Mouse (Mus musculus) erythroblast, adult 5-6 weeks (primary cell): ENCODE data around the gene Ptma. TPM values are rescaled to one million over a fixed set of nuclear protein-coding genes. Genes with fewer than 3 reads are reported as not detected.
"Not testable (repeated sequence)": the region's sequence is repeated elsewhere in the genome, so short reads cannot be mapped to it uniquely, and the experiment has no call there.

ENCODE experiments used
- ATAC-seq: replicated peaks from 2 replicates; pipeline ENCODE4 v1.8.0; 2016; ENCODE audit warnings: moderate number of reproducible peaks, mild to moderate bottlenecking, moderate TSS enrichment, inconsistent platforms; ENCODE audit not compliant: poor library complexity, low FRiP score, severe bottlenecking
- total RNA-seq, 2 experiments: library from RNA; stranded (forward) in 1 of 2; stranded (reverse) in 1 of 2; fragments of 150-400 nt in 1 of 2; fragments of 200-764, 138-1000 nt in 1 of 2; gene quantifications; 2 replicates each; pipeline versions ENCODE4 v1.2.3 to v1.2.4; 2015 to 2017; ENCODE audit warnings: low replicate concordance in 2 of 2

The Ptma gene
- total RNA-seq (2015; ENCODE audit: low replicate concordance) (1,027 and 1,158 TPM in 2 replicates), total RNA-seq (2017; ENCODE audit: low replicate concordance) (910 and 1,101 TPM in 2 replicates)

DNA sequence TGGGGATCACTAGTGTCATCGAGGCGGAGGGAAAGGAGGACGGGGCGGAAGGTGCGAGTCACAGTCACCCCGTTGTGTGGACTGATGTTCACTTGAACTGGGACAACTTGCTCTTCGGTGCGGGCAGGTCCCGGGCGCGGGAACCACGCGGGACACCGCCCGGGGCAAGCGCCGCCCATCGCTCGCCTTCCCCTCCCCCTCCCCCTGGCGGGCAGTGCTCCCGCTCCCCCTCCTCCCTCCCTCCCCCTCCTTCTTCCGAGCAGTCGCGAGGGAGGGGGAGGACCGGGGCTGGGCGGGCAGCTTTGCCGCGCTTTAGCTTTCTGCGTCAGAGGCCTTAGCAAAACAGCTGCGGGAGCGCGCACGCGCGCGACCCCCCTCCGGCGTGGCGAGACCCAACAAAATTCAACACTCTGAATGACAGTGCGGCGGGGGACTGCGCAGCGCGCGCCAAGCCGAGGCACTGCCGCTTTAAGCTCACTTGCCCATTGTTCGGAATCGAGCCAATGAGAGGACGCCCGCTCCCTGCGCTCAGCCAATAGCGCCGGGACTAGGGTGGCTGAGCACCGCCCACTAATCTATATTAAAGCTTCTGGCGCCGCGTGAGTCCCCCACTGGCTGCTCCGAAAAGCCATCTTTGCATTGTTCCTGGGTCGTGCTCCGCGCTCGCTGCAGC, at the start of gene Ptma:
Gene Ptma, plus strand, starts transcription at position 611 of the 673 bp plus-strand sequence.
- ATAC-seq = peak; percentile 60

DNA sequence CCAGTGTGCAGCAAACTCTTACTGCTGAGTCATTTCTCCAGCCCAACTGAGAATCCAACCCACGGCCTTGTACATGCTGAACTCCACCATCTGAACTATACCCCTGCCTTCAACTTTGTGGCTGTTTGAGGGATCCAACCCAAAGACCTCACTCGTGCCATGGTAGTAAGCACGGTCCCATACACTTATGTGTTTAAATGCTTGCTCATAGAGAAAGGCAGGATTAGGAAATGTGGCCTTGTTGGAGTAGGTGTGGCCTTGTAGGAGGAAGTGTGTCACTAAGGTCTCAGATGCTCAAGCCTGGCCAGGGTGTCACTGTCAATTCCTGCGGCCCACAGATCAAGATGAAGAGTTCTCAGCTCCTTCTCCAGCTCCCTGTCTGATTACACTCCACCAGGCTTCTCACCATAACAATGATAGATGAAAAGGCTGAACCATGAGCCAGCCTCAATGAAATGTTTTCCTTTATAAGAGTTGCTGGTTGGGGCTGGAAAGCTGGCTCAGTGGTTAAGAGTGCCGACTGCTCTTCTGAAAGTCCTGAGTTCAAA, 48.7 kb upstream of the Ptma start:
- no peak for ATAC-seq

DNA sequence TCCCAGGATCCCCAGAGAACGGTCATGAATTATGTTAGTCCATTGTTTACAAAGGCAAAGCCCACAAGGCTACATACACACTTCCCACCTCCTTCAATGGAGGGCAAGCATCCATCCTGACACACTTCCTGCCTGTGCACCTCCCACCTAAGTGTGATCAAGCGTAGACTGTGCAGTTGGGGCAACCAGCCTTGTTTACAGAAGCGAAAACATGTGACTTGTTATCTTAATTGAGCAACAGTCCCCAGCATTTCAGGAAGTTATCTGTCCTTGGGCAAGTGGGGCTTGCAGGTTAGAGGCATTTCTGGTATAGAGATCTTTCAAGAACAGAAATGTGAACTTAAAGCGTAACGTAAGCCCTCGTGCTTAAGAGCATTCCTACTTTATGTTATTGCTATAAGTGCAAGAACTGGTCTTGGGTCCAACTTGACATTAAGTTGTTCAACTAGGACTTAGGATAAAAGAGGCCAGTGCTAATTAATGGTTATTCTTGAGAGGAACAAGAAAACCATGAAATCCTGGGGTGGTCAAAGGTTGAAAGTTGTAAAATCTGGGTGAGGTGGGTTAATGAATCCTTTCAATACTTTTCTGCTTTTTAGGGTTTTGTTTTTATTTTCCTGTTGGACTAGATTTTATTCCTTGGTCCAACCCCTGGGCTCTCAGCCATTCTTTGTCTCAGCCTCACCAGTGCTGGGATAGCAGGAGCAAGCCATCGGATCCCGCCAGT, 47.3 kb upstream of the Ptma start:
- peak; percentile 93 for ATAC-seq

DNA sequence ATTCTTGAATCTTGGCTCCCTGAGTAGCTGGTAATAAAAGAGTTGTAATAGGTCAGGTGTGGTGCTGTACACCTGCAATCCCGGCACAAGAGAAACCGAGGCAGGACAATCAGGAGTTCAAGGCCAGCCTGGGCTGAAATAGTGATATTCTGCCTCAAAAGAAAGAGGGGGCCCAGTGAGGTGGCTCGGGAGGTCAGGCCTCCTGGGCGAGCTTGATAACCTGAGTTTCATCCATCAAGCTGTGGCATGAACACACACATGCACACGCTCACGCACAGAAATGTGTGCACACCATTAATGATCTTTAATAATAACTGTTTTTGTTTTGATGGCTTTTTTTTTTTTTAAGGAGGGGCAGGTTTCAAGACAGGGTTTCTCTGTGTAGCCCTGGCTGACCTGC, 46.2 kb upstream of the Ptma start:
- 0 out of 2 replicates have a peak, but pooled peaks have one; percentile 20 for ATAC-seq

DNA sequence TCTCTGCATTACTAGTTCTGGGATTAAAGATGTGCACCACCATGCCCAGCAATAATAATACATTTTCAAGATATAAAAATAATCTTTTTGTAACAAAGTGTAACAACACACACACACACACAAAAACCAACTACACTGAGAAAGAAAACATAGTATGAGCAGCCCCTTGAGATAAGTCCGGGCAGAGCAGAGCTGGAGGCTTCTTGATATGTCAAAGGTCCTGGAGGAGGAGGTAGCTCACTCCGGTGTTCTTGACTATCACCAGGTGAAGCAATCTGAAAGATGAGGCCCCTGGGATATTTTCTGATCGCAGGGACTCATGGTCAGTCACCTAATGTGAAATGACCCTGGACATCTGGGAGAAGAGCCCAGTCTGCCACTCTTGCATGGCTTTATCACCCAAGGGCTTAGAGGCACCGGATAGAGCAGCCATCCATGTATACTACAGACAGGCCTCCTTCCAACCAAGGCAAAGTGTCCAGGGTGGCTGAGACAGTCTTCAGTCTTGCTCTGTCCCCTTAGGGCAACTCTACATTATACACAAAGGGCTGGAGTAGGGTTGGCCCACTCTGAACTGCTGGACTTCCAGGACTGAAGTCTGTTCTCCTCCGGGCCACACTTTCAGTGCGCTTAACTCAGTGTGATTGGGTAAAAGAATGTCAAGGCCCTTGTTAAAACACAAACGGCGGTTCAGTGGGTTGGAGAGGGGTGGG, 45.6 kb upstream of the Ptma start:
- no peak for ATAC-seq

DNA sequence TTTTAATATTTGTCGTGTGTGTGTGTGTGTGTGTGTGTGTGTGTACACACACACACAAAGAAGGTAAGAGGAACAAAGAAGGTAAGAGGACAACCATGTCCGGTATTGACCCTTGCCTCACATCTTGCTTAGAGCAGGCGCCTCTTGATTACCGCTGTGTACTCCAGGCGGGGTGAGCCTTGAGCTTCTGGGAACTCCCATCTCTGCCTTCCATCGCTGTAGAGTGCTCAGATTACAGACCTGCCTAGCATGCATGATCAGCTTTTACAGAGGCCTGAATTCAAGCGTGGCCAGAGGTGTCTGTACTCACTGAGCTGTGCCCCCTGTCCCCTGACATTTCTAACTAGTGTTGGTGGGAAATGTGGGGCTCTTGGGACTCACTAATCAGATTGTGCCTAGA, 45.1 kb upstream of the Ptma start:
- ATAC-seq = no peak

DNA sequence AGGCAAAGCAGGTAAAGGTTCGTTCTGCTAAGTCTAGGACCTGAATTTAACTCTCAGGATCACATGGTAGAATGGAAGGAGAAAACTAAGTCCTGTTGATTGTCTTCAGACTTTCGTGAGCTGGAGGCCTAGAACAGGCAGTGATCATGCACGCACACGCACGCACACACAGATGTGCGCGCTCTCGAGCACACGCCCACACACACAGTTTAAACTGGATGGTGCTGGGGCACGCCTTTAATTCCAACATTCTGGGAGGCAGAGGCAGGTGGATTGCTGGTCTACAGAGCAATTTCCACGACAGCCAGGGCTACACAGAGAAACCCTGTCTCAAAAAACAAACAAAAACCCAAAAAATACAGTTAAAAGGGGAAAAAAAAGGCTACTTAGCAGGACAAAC, 44.2 kb upstream of the Ptma start:
- no peak for ATAC-seq

DNA sequence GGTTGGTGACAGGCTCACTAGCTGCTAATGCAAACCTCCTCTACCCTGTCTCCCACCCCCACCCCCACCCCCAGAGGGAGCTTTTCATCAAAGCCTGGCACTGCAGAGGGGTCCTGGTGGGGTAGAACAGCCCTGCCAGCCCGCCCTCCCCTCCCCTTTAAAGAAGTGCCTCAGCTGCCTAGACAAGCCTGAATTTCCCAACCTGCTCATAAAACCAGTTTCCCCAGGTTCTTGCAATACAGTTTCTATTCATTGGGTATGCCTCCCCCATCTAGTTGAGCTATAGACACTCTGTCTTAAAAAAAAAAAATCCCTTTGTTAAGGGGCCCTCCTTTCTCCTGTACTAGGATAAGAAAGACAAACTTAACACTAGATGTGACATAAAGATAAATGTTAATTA, 43.8 kb upstream of the Ptma start:
- ATAC-seq = no peak

DNA sequence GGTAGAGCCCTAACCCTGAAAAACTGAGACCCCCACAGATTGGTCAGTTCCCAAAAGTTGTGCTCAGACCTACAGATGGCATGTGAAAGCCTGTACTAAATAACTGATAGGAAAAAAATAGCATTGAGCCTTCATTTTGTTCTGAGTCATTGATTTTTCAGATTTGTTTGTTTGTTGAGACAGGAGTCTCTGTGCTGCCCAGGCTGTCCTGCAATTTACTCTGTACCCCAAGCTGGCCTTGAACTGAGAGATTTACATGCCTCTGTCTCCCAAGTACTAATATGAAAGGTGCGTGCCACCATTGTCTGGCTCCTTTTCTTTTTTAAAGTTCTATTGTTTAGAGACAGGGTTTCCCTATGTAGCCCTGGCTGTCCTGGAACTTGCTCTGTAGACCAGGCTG, 41.2 kb upstream of the Ptma start:
- ATAC-seq = no peak

DNA sequence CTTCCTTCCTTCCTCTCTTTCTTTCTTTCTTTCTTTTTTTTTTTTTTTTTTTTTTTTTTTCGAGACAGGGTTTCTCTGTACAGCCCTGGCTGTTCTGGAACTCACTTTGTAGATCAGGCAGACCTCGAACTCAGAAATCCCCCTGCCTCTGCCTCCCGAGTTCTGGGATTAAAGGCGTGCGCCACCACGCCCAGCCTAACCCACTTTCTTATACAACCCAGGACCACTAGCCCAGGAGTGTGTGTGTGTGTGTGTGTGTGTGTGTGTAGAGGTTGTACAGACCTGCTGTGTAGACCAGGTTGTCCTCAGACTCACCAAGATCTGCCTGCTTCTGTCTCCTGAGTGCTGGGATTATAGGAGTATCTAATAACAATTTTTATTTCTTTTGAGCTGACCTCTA, 40.7 kb upstream of the Ptma start:
- not testable (repeated sequence) for ATAC-seq

DNA sequence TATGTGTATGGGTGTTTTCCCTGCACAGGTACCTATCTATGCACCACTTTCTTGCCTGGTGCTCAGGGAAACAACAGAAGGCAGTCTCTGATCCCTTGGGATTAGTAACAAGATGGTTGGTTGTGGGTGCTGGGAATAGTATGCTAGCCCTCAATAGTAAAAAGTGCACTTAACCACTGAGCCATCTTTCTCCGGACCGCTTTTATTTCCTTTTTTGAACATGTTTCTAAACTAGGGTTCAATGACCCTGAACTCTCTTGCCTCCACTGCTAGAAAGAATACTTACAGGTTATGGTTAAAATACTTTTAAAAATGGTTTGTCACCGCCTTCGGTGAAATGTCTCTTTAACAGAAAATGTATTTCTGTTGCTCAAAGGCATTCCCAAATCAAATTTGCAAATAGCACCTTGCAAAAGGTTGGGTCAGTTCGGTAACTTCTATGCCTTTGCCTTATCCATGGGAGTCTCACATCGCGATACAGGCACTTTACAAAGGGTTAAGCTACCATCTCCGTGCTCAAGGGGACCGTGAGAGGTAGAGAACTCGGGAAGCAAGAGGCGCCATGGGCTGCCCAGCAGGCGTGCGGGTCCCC, 39.7 kb upstream of the Ptma start:
- ATAC-seq = 0 out of 2 replicates have a peak, but pooled peaks have one; percentile 2

DNA sequence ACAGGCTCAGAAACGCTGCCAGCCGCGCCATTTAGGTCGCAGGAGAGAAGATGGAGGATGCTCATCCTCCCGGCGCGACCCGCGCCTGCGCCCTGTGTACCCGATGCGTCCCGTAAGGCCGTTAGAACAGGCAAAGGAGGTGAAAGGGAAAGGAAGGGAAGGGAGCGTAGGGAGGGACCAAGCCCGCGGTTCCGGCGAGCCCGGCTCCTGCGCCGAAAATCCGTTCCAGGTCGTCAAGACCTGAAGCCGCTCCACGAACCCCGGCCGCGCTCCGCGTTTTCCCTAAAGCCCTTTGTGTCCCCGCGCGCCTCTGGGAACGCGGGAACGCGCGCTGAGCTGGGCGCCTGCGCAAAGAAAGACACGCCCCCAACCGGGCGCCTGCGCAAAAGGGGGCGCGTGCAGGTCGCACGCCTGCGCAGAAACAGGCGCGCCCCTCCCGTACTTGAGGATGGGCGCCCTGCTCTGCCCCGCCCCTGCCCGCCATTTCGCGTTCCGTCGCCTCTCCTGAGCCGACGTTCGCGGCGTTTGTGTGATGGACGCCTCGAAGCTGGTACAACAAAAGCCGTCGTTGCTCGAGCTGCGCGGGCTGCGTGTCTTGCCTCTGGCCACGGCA, 39.1 kb upstream of the Ptma start:
- peak; percentile 86 for ATAC-seq

DNA sequence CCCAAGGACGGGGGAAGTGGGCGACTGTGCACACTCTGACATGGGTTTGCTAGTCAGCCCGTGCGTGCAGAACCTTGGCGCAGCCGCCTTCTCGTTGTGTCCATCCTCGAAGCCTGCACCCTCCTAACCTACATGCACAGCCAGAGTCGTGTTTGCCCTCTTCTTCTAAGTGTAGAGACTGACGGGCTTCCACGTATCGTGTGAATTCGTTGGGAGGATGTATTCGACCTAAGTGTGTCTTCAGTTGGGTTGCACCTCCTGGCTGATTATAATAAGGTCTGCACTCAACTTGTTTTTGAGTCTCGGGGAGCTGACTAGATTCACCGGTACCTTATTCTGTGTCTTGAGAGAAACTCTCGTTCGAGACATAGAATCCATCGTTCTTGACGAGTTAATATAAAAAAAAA, 38.6 kb upstream of the Ptma start:
- peak; percentile 23 for ATAC-seq

DNA sequence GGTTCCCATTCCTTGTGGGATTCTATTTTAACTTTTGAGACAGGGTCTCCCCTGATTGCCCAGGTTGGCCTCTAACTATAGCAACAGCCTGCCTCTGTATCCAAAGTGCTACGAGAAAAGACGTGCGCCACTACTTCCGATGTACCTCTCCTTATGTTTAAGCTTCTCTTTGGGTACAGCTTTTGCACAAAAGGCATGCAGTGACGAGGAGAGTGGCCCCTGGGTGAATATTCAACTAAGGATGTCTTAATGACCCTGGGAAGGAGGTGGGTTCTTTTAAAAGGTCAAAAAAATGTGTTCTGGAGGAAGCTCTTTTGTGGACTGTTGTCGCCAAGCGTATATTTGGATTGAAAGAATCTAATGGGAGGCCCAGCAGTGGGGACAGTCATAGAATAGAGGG, 38.2 kb upstream of the Ptma start:
- ATAC-seq = no peak

DNA sequence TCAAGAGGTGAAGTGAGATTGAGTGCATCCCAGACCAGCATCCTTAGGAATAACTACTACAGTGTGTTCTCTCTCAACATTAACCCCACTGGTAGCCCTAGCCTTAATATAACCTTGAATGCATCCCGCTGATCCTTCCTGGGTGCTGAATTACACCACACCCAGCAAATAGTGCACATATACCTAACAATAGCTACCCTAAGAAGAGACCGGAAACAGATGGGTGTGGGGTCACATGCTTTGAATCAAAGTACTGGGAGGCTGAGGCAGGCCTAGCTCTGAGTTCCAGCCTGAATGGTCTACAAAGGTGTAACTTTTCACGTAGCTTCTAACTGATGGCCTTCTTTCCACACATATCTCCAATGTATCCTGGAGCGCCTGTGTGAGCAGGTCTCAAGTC, 37.8 kb upstream of the Ptma start:
- ATAC-seq = no peak

DNA sequence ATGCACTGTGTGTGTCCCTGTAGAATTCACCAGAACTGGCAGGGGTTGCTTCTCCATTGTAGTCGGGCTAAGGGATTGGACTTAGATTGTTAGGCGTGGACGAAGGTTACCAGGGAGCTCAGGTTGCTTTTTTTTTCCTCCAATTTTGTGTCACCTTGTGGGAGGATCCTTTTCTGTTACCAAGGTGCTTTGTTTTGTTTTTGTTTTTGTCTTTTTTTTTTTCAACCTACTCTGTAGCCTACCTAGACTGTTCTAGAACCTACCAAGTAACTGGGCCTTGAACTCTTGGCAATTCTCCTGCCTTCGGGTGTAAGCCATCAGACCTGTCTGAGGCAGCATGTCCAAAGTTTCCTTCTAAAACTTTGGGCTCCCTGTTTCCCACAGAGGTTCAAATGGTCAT, 36.6 kb upstream of the Ptma start:
- ATAC-seq = no peak

DNA sequence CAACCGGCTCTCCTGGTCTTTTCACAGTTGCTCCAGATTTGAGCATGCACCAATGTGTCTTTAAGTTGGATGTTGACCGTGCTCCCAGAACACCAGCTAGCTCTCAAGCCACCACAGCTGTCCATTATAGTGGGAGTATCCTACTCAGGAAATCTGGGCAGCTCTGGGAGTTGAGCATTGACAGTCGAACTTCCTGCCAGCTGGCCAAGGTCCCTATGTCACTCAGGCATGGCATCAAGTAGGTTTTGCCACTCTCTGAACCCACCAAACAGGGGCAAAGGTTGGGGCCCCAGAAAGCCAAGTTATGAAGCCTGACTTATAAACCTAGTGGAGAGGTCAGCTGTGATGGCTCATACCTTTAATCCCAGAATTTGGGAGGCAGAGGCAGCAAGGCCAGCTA, 35.8 kb upstream of the Ptma start:
- ATAC-seq = no peak

DNA sequence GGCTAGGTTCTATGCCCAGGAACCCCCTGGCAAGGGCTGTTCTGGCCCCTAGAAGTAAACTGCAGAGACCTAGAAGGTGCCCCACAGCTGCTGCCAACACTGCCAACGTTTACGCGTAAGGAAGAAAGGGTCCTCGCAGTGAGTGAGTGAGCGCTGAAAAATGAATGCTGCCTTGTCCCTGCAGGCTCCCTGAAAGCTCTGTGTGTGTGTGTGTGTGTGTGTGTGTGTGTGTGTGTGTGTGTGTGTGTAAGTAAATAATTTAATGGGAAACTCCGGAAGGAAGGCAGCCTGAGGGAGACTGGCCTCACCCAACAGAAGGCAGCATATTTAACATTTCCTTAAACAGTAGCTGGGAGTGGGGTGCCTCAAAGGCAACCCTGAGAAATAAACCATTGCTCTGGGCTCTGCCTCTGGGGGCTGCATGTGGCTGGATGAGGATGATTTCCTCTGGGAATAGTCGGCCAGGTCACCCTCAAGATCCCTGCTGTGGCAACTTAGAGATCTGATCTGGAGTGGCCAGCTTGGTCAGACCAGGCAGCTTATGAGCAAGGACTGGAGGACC, 34.9 kb upstream of the Ptma start:
- ATAC-seq = no peak
